Mouse (Mus musculus) bone marrow, adult 2 months (tissue): ENCODE measurements at regions not wholly inside any gene's neighbourhood (a gene's known extent, or its start where the extent isn't known, plus 50 kb on each side); places are given as distances from the start of the nearest gene placed in this dataset.

Source experiments
- CTCF ChIP-seq: fragments of 200-500 bp; IDR thresholded peaks from 2 replicates; pipeline ENCODE4 v1.5.1; 2011; ENCODE audit warnings: low read length, control low read depth; ENCODE audit not compliant: control insufficient read depth, insufficient read depth
- POLR2A ChIP-seq: fragments of 200-500 bp; IDR thresholded peaks from 2 replicates; pipeline ENCODE4 v1.6.1; 2011; ENCODE audit warnings: low read depth, mild to moderate bottlenecking, control low read depth, low read length, borderline replicate concordance; ENCODE audit not compliant: control insufficient read depth

- TF ChIP-seq CTCF (no peak), POLR2A (no peak)
Observed at GRCm38 (mm10) chr1:164681582-164681981, 114.9 kb upstream of the Dpt start.
